Mouse (Mus musculus): Measurements from ENCODE around the gene Tas2r118. TPM values are rescaled to one million over a fixed set of nuclear protein-coding genes. Genes with fewer than 3 reads are reported as not detected.

The Tas2r118 gene
- polyA plus RNA-seq, 2 experiments = not detected

DNA sequence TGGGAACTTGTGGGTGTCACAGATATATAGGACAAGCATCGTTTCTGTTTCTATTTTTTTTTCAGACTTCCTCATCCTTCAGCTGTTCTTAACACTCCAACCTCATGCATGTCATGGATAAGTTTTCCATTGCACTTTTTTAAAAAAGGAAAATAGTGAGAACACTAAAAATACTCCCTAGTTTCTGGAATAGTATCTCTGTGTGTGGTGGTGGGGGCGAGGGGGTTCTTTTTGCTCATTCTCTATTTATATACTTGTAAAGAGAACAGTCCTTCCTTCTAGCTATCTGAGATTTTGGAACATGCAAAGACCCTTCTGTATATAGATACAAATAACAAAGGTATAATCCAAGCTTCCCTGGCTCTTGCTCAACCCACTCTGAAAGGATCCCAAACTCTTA is 2.9 kb downstream of the Tas2r118 start:
- no peak overlapping the region for H3K27ac ChIP-seq
- H3K4me1 ChIP-seq (replicated peaks; ENCODE audit: control insufficient read depth in 2 of 2, insufficient read depth in 2 of 2, low read length in 1 of 2) = no peaks in the 10 kb centered on the region
- 33% methylated on average over 2 of the region's 2 CpGs for WGBS (ENCODE audit: insufficient replicate concordance)
- H3K27me3 ChIP-seq (ENCODE audit: control insufficient read depth, insufficient read depth, low read length) = no peaks in the 10 kb centered on the region
- H3K36me3 ChIP-seq (replicated peaks; ENCODE audit: control insufficient read depth, insufficient read depth, low read depth) = no peaks in the 10 kb centered on the region
- no peaks in the 10 kb centered on the region for H3K9me3 ChIP-seq (ENCODE audit: control insufficient read depth, low read length)
- no peak overlapping the region for H3K4me2 ChIP-seq (ENCODE audit: low read depth)
- H3K9ac ChIP-seq (replicated peaks) = no peak overlapping the region
- TF ChIP-seq CTCF (IDR thresholded peaks at IDR 0.05; ENCODE audit: low read depth) = no peak
- TF ChIP-seq EP300 (IDR thresholded peaks at IDR 0.05; ENCODE audit: low read depth) = no peak
- no peak for ATAC-seq (ENCODE audit: insufficient read depth)
- no peak overlapping the region for H3K4me3 ChIP-seq (ENCODE audit: insufficient read depth in 1 of 2, low read depth in 2 of 2, low read length in 2 of 2)
- no peak for DNase-seq (ENCODE audit: low read depth in 3 of 3, low spot score in 3 of 3)

DNA sequence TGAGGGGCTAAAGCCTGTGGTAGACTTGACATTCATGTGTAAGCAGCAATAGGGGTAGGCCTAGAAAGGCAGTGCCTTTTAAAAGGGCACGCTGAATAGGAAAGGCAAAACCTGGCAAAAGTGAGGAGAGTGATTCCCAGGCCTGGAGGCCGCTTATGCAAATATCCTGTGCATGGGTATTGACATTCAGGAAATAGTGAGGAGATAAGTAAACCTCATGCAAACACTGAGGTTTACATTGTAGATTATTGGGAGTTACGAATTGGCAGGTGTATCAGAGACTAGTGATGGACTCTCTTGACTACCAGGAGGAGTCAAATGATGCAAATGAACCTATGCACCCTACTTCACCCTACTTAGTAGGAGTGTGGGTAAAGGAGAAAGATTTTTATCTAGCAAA is 3.9 kb downstream of the Tas2r118 start:
- no peak overlapping the region for H3K9ac ChIP-seq (replicated peaks)

DNA sequence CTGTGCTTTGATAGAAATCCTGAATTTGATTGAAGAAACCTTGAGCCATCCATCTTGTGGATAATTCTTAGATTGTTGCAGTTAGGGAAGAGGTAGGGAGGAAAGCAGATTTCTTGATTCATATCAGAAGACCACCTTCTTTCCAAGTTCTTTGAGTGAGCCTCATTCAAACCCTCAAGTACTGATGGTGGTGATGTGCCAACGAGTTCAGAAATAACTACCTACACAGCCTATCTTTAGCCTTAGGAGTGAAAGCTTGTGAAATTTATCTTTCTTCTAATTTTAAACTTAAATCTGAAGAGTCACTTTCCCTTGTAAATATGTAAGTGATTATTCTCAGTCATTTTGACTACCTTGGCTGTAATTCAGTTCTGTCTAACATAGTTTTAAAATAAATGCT is 6.1 kb downstream of the Tas2r118 start:
- H3K4me2 ChIP-seq (ENCODE audit: low read depth) = no peak overlapping the region
- H3K27me3 ChIP-seq (ENCODE audit: control insufficient read depth, insufficient read depth, low read length) = no peaks in the 10 kb centered on the region
- H3K9ac ChIP-seq (replicated peaks) = no peak overlapping the region
- H3K4me3 ChIP-seq (ENCODE audit: insufficient read depth in 1 of 2, low read depth in 2 of 2, low read length in 2 of 2) = no peak overlapping the region
- WGBS (ENCODE audit: insufficient replicate concordance) = 29% methylated on average over 1 of the region's 1 CpGs
- no peak for TF ChIP-seq CTCF (IDR thresholded peaks at IDR 0.05; ENCODE audit: low read depth)
- no peak for TF ChIP-seq EP300 (IDR thresholded peaks at IDR 0.05; ENCODE audit: low read depth)
- no peaks in the 10 kb centered on the region for H3K36me3 ChIP-seq (replicated peaks; ENCODE audit: control insufficient read depth, insufficient read depth, low read depth)
- ATAC-seq (ENCODE audit: insufficient read depth) (no peak), DNase-seq (ENCODE audit: low read depth in 3 of 3, low spot score in 3 of 3) (no peak)
- H3K4me1 ChIP-seq (replicated peaks; ENCODE audit: control insufficient read depth in 2 of 2, insufficient read depth in 2 of 2, low read length in 1 of 2) = no peaks in the 10 kb centered on the region
- H3K9me3 ChIP-seq (ENCODE audit: control insufficient read depth, low read length) = no peaks in the 10 kb centered on the region
- H3K27ac ChIP-seq = no peak overlapping the region

More for the DNA sequence above, 3.9 kb downstream of the Tas2r118 start:
- TF ChIP-seq CTCF (IDR thresholded peaks at IDR 0.05; ENCODE audit: low read depth) (no peak), EP300 (IDR thresholded peaks at IDR 0.05; ENCODE audit: low read depth) (no peak)
- H3K4me3 ChIP-seq (ENCODE audit: insufficient read depth in 1 of 2, low read depth in 2 of 2, low read length in 2 of 2) = no peak overlapping the region
- H3K36me3 ChIP-seq (replicated peaks; ENCODE audit: control insufficient read depth, insufficient read depth, low read depth) = no peaks in the 10 kb centered on the region
- 42% methylated on average over 3 of the region's 3 CpGs for WGBS (ENCODE audit: insufficient replicate concordance)
- DNase-seq (ENCODE audit: low read depth in 3 of 3, low spot score in 3 of 3) (no peak), ATAC-seq (ENCODE audit: insufficient read depth) (no peak)
- no peaks in the 10 kb centered on the region for H3K27me3 ChIP-seq (ENCODE audit: control insufficient read depth, insufficient read depth, low read length)
- H3K9me3 ChIP-seq (ENCODE audit: control insufficient read depth, low read length) = no peaks in the 10 kb centered on the region
- no peak overlapping the region for H3K4me2 ChIP-seq (ENCODE audit: low read depth)
- no peak overlapping the region for H3K27ac ChIP-seq
- H3K4me1 ChIP-seq (replicated peaks; ENCODE audit: control insufficient read depth in 2 of 2, insufficient read depth in 2 of 2, low read length in 1 of 2) = no peaks in the 10 kb centered on the region

DNA sequence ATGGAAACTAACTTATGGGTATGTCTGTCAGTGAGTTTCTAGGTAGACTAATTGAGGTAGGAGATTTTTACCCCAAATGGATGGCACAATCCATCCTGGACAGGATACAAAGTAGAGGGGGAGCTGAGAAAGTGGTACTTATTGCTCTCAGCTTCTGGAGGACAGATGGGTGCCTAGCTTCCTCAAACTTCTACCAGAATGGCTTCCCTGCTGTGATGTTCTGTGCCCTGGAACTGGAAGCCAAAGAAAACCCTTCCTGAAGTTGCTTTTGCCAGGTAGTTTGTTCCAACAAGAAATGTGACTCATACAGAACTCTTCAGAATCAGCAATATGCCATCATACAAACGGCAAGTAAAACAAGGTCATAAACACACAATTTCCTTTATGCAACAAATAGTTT is 29.1 kb downstream of the Tas2r118 start:
- Histone ChIP-seq H3K27ac (no peak overlapping the region), H3K9me3 (ENCODE audit: control insufficient read depth, low read length) (no peaks in the 10 kb centered on the region), H3K27me3 (ENCODE audit: control insufficient read depth, insufficient read depth, low read length) (no peaks in the 10 kb centered on the region), H3K9ac (replicated peaks) (no peak overlapping the region), H3K4me2 (ENCODE audit: low read depth) (no peak overlapping the region), H3K36me3 (replicated peaks; ENCODE audit: control insufficient read depth, insufficient read depth, low read depth) (no peaks in the 10 kb centered on the region), H3K4me1 (replicated peaks; ENCODE audit: control insufficient read depth in 2 of 2, insufficient read depth in 2 of 2, low read length in 1 of 2) (no peaks in the 10 kb centered on the region), H3K4me3 (ENCODE audit: insufficient read depth in 1 of 2, low read depth in 2 of 2, low read length in 2 of 2) (no peak overlapping the region)
- no peak for ATAC-seq (ENCODE audit: insufficient read depth)
- whole genome bisulfite sequencing (ENCODE audit: insufficient replicate concordance) = 57% methylated on average over 1 of the region's 1 CpGs
- TF ChIP-seq EP300 (IDR thresholded peaks at IDR 0.05; ENCODE audit: low read depth) (no peak), CTCF (IDR thresholded peaks at IDR 0.05; ENCODE audit: low read depth) (no peak)
- DNase-seq (ENCODE audit: low read depth in 3 of 3, low spot score in 3 of 3) = no peak

DNA sequence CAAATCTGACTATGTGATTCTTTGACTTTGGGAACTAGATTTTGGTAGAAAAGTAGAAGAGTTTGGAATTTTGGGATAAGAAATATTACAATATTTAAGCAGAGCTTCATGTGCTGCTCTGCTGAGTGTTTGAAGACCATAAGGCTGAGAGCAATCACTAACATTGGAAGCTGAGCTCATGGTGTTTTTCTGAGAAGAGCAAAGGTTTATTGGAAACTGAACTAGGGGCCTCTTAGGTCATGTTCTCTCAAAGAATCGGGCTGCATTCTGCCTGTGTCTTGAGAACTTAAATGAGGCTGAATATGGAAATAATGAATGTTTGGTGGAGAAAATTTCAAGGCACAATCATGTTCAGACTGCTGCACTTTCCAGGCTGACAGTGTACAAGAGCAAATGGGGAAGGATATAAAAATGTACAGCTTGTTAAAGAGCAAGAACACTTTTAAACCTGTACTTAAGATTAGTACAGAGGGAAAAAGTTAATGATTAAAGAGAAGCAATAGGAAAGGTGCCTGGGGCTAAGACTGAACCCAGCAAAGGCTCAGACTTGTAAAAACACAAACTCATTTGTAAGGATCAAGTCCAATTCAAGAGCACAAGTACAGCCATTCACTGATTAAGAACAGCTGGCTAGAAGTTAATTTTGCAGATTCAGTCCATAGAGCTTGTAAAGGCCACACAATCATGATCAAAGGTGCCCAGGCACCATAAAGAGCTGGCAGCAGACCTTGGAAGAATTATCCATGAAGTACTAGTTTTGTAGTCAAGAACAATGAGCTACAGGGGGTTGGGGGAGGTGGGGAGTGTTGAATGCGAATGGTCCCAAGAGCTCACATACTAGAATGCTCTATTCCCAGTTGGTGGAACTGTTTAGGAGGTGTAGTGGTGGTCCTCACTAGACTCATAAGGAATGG is 31.0 kb downstream of the Tas2r118 start:
- no peak for ATAC-seq (ENCODE audit: insufficient read depth)
- Histone ChIP-seq H3K4me1 (replicated peaks; ENCODE audit: control insufficient read depth in 2 of 2, insufficient read depth in 2 of 2, low read length in 1 of 2) (no peaks in the 10 kb centered on the region), H3K4me2 (ENCODE audit: low read depth) (no peak overlapping the region), H3K9ac (replicated peaks) (no peak overlapping the region), H3K27ac (no peak overlapping the region), H3K4me3 (ENCODE audit: insufficient read depth in 1 of 2, low read depth in 2 of 2, low read length in 2 of 2) (no peak overlapping the region), H3K36me3 (replicated peaks; ENCODE audit: control insufficient read depth, insufficient read depth, low read depth) (no peaks in the 10 kb centered on the region), H3K27me3 (ENCODE audit: control insufficient read depth, insufficient read depth, low read length) (no peaks in the 10 kb centered on the region), H3K9me3 (ENCODE audit: control insufficient read depth, low read length) (no peaks in the 10 kb centered on the region)
- no peak for DNase-seq (ENCODE audit: low read depth in 3 of 3, low spot score in 3 of 3)
- no peak for TF ChIP-seq EP300 (IDR thresholded peaks at IDR 0.05; ENCODE audit: low read depth)
- TF ChIP-seq CTCF (IDR thresholded peaks at IDR 0.05; ENCODE audit: low read depth) = no peak
- 44% methylated on average over 2 of the region's 2 CpGs for WGBS (ENCODE audit: insufficient replicate concordance)

All from liver, embryonic 14.5 days (tissue).